Mouse (Mus musculus) kidney, adult 2 months (tissue): ENCODE measurements around the gene Lzts3. TPM values are rescaled to one million over a fixed set of nuclear protein-coding genes. Genes with fewer than 3 reads are reported as not detected.

ENCODE experiments used
- DNase-seq: peaks from one replicate; pipeline ENCODE4 v3.0.0; 2021
- H3K27ac ChIP-seq: fragments of 200-500 bp; 2 replicates; pipeline ENCODE4 v1.5.1; 2012; ENCODE audit warnings: low read depth, low read length, control low read depth, inconsistent platforms; ENCODE audit not compliant: insufficient read depth
- H3K27me3 ChIP-seq: fragments of 200-500 bp; replicated peaks from 2 replicates; pipeline ENCODE4 v1.6.1; 2012; ENCODE audit warnings: mild to moderate bottlenecking, moderate library complexity, low read length, inconsistent platforms; ENCODE audit not compliant: control insufficient read depth, insufficient read depth
- H3K36me3 ChIP-seq: fragments of 200-500 bp; 2 replicates; pipeline ENCODE4 v1.6.1; 2012; ENCODE audit warnings: mild to moderate bottlenecking, moderate library complexity, low read length, inconsistent platforms; ENCODE audit not compliant: control insufficient read depth, insufficient read depth
- H3K4me1 ChIP-seq: fragments of 200-500 bp; 2 replicates; pipeline ENCODE4 v1.6.1; 2011; ENCODE audit warnings: low read length; ENCODE audit not compliant: control insufficient read depth, insufficient read depth
- H3K4me3 ChIP-seq: fragments of 200-500 bp; 2 replicates; pipeline ENCODE4 v1.5.1; 2011; ENCODE audit warnings: mild to moderate bottlenecking, low read depth, low read length, control low read depth; ENCODE audit not compliant: insufficient read depth
- CTCF ChIP-seq: fragments of 200-500 bp; conservative IDR thresholded peaks from 2 replicates; pipeline ENCODE4 v1.5.1; 2011; ENCODE audit warnings: low read depth, mild to moderate bottlenecking, control low read depth, low read length, moderate library complexity, mixed read lengths; ENCODE audit not compliant: insufficient read depth, insufficient read length
- POLR2A ChIP-seq: fragments of 200-500 bp; IDR thresholded peaks from one replicate; pipeline ENCODE4 v1.6.1; 2011; ENCODE audit warnings: low read depth, low read length, control low read depth
- WGBS: fragments of 180-500 bp; shearing (Covaris S2); methylation state at CpG from one replicate; pipeline ENCODE4 v1.1.7; 2018; 5-methylcytosine and 5-hydroxymethylcytosine counted together
- polyA plus RNA-seq: library from polyadenylated mRNA; depleted of rRNA; stranded (reverse); fragments of >200 nt; gene quantifications from 2 replicates; pipeline ENCODE4 v1.2.3, GENCODE M21; 2012

Gene Lzts3
- polyA plus RNA-seq, 1 experiment, result 169 TPM

GRCm38 (mm10) chr2:130629839-130630203 lies 12.8 kb downstream of the Lzts3 start, which contains the start of the genes Fastkd5 and Ubox5:
TSS of gene Fastkd5 (minus strand) at chr2:130630027.
TSS of gene Ubox5 (minus strand) at chr2:130630038.
- H3K4me1 ChIP-seq, result peaks cover 33% of the 10 kb centered on the region
- DNase-seq, result peak; percentile 96
- H3K4me3 ChIP-seq, result peak within 1 kb of the TSS; percentile 96
- TF ChIP-seq CTCF (no peak), POLR2A (no peak)
- WGBS, result under 1% methylated on average over 25 of the region's 25 CpGs
- H3K36me3 ChIP-seq, result peaks cover 2% of the 10 kb centered on the region
- no peaks in the 10 kb centered on the region for H3K27me3 ChIP-seq
- H3K27ac ChIP-seq, result peak within 1 kb of the TSS; percentile 49; the same call in 1 of the 2 replicates

GRCm38 (mm10) chr2:130629080-130629838 lies 13.3 kb downstream of the Lzts3 start:
- no peaks in the 10 kb centered on the region for H3K27me3 ChIP-seq
- no peak for TF ChIP-seq POLR2A
- 2% methylated on average over 37 of the region's 37 CpGs for WGBS
- peaks cover 2% of the 10 kb centered on the region for H3K36me3 ChIP-seq
- peak overlapping the region; percentile 49; the same call in 1 of the 2 replicates for H3K27ac ChIP-seq
- DNase-seq, result no peak
- H3K4me1 ChIP-seq, result peaks cover 29% of the 10 kb centered on the region
- H3K4me3 ChIP-seq, result peak overlapping the region; percentile 96

GRCm38 (mm10) chr2:130628424-130628823 lies 14.2 kb downstream of the Lzts3 start:
- Histone ChIP-seq H3K4me1 (peaks cover 20% of the 10 kb centered on the region), H3K27ac (no peak overlapping the region), H3K27me3 (no peaks in the 10 kb centered on the region), H3K36me3 (peaks cover 2% of the 10 kb centered on the region), H3K4me3 (no peak overlapping the region)
- DNase-seq, result no peak
- no peak for TF ChIP-seq POLR2A
- peak; percentile 23; the same call in 1 of the 2 replicates for TF ChIP-seq CTCF
- whole genome bisulfite sequencing, result 71% methylated on average over 3 of the region's 3 CpGs

- TF ChIP-seq CTCF (no peak), POLR2A (no peak)
- Histone ChIP-seq H3K27me3 (no peaks in the 10 kb centered on the region), H3K4me1 (peaks cover 10% of the 10 kb centered on the region; the same call in 1 of the 2 replicates), H3K27ac (peak overlapping the region; percentile 37; the same call in 1 of the 2 replicates), H3K4me3 (no peak overlapping the region), H3K36me3 (peaks cover 6% of the 10 kb centered on the region)
- DNase-seq, result peak; percentile 64
- WGBS, result 58% methylated on average over 7 of the region's 7 CpGs
Measured at GRCm38 (mm10) chr2:130618972-130619371, 23.6 kb downstream of the Lzts3 start.

- Histone ChIP-seq H3K27me3 (no peaks in the 10 kb centered on the region), H3K4me1 (peaks cover 7% of the 10 kb centered on the region; the same call in 1 of the 2 replicates), H3K27ac (no peak overlapping the region), H3K4me3 (no peak overlapping the region), H3K36me3 (peaks cover 5% of the 10 kb centered on the region)
- DNase-seq, result peak; percentile 56
- TF ChIP-seq POLR2A (no peak), CTCF (peak; percentile 65)
- WGBS, result 65% methylated on average over 3 of the region's 3 CpGs
Measured at GRCm38 (mm10) chr2:130613091-130613490, 29.5 kb downstream of the Lzts3 start.

GRCm38 (mm10) chr2:130602195-130602594 lies 40.4 kb downstream of the Lzts3 start:
- H3K4me1 ChIP-seq, result no peaks in the 10 kb centered on the region
- no peak for DNase-seq
- peaks cover 3% of the 10 kb centered on the region; the same call in 1 of the 2 replicates for H3K36me3 ChIP-seq
- TF ChIP-seq POLR2A (no peak), CTCF (no peak)
- 85% methylated on average over 4 of the region's 4 CpGs for WGBS
- no peak overlapping the region for H3K27ac ChIP-seq
- no peak overlapping the region for H3K4me3 ChIP-seq
- H3K27me3 ChIP-seq, result no peaks in the 10 kb centered on the region

GRCm38 (mm10) chr2:130598399-130598798 lies 44.2 kb downstream of the Lzts3 start:
- TF ChIP-seq CTCF (no peak), POLR2A (no peak)
- no peak overlapping the region for H3K4me3 ChIP-seq
- no peak overlapping the region for H3K27ac ChIP-seq
- no peaks in the 10 kb centered on the region for H3K27me3 ChIP-seq
- H3K36me3 ChIP-seq, result peaks cover 3% of the 10 kb centered on the region; the same call in 1 of the 2 replicates
- WGBS, result 72% methylated on average over 3 of the region's 3 CpGs
- no peaks in the 10 kb centered on the region for H3K4me1 ChIP-seq
- no peak for DNase-seq
